Mouse (Mus musculus) cortical plate, adult 2 months (tissue): Measurements from ENCODE around the gene Cfap45.

Source experiments
- CTCF ChIP-seq: fragments of 200-500 bp; IDR thresholded peaks from 2 replicates; pipeline ENCODE4 v1.5.1; 2011; ENCODE audit warnings: mild to moderate bottlenecking, control low read depth, low read length; ENCODE audit not compliant: insufficient read depth; ENCODE audit errors: extremely low read depth
- POLR2A ChIP-seq: fragments of 200-500 bp; IDR thresholded peaks from 2 replicates; pipeline ENCODE4 v1.6.1; 2011; ENCODE audit warnings: mild to moderate bottlenecking, low read length, control low read depth; ENCODE audit not compliant: insufficient read depth; ENCODE audit errors: extremely low read depth

GRCm38 (mm10) chr1:172484671-172485070 is 35.9 kb upstream of the Cfap45 start:
- no peak for TF ChIP-seq POLR2A
- no peak for TF ChIP-seq CTCF
